Mouse (Mus musculus): Measurements from ENCODE around the gene Usp22.

DNA sequence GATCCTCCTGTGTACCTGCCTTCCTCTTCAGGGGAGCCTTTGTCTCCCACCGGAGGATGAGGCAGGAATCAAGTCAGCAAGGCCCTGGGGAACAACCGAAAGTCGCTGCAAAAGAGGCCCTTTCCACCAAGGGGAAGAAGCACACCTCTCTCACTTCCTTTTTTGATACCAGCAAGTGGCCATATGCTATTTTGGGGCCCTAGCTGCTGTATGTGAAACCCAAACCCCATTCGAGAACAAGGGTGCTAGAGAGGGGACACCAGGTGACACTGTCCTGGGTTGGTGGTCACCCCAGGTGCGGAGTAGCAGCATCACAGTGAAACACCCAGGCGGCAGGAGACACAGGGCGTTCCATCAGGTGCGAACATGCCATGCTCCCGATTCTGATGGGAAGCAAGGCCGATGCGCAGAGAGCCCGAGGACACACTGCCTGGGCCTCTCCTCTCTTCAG lies 65.9 kb downstream of the Usp22 start:
- no peak for TF ChIP-seq CTCF (IDR thresholded peaks at IDR 0.05; ENCODE audit: low read depth)
- no peak for TF ChIP-seq EP300 (IDR thresholded peaks at IDR 0.05; ENCODE audit: low read depth)
